Mouse (Mus musculus): ENCODE data around the gene Ipp.

Gene Ipp

DNA sequence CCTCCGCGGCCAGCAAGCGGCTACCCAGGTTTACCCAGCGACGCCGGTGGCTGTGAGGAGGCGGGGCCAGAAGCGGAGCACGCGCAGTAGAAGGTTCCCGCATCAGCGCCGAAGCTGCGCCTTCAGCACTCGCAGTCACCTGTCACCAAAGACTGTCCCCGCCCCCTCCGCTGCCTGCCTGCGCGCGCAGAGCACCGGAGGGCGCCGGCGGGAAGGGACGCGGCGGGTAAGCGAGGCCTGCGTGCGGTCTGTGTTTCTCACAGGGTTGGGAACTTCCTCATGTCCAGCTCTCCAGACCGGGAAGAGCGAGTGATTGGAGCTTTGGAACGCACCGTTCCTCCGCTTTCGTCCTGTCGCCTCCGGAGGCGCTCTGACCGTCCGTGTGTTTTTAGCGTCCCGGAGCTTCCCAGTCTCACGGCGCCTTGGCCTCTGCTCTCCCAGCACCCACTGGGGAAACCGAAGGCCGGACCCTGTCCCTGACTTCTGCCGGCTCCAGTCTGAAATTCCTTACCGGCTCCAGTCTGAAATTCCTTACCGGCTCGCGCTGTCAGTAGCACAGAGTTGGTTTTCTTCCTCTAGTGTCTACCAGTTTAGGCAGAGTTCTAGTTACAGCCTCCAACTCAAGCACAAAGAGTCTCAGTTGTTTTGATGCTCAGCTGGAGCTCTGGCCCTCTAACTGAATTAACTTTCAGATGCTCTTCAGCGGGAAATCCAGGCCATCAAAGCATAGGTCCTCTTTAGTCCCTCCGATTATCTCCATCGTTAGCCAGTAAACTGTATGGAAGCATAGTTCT lies at the start of gene Ipp:
Gene Ipp (plus strand): TSS at position 125 of the 794 bp plus-strand sequence.
- DNase-seq = peak; percentile 97

DNA sequence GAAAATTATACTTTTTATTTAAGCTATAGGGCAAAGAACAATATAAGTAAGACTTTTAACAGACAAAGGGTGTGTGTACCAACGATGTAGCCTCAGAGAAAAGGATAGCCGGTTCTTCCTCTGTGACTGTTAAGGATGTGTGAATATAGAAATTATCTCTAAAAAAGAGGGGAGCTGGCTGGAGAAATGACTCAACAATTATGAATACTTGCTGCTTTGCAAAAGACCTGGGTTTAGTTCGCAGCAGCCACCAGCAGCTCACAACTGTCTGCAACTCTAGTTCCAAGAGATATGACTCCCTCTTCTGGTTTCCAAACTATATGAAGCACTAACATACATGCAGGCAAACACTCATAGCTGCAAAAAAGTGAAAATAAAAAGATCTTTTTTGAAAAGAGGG lies 45.4 kb upstream of the Ipp start:
- no peak for DNase-seq

DNA sequence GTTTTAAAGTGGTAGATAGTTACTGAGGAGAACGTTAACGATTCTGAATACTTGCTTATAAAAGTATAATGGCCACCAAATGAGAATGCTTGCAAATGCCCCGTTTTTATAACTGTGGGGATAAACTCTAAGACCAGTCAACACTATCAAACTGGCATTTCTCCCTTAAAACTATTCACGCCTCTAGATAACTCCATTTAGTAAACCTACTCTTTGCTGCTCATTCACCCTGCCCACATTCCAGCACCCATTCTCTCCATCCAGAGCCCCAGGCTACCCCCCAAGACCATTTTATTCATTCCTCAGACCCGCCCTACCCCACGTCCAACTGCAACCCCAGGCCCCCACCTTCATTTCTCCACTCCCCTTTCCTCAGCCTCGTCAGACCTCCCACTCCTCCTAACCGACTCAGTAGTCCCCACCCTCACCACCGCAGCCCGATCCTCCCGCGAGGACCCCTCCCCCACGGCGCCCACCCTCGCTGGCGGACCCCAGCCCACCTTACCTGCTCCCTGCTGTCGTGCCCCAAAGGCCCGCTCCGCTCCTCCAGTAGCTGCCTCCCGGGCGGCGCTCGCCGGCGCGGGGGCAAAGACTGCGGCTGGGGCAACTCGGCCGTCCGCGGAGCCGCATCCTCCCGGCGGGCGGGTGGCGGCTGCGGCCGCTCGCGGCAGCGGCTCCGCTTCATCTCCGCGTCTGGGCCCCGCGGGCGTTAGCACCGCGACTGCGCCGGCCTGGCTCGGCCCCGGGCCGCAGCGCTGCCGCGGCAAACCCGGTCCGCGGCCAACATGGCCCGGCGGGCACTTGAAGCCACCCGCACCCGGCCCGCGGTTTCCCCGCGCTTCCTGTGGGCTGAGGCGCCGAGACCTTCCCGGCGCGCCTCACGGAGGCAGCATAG lies 43.9 kb upstream of the Ipp start:
- no peak for DNase-seq

DNA sequence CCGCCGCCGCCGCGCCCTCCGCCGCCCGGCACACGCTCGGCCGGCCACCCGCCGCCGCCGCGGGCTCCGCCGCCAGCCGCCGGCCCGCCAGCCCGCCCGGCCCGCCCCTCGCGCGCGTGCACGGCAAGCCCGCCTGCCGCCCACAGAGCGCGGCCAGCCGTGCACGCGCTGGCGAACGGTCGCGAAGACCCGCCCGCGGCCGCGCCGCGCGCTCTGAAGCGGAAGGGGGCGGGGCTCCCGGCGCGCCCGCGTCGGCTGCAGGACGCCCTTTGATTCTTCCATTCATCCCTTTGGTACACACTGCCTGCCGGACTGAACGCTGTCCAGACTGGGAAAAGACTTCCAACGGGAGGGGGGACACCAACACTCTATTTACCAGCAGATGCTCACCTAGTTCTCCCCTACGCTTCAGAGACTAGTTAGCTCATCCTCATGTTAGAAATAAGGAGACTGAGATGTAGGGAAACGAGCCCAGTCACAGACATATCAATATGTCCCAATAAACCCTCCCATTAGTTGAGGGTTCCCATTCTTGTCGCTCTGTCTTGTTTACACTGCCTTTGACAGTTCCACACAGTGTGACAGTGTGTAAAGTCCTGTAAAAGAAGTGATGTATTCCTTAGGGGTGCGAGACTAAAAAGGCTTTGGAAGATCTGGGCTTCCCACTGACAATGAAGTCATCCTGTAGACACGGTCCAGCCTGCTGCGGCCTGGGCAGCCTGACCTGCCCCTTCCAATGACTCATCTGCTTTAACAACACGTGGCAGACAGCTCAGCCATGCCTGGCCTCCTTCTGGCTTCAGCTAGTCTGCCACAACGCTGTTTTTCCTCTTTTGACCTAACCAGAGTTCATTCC lies 43.0 kb upstream of the Ipp start, which contains the start of gene Mast2:
Gene Mast2 (minus strand): TSS at position 58 of the 856 bp plus-strand sequence.
- DNase-seq = peak; percentile 94

DNA sequence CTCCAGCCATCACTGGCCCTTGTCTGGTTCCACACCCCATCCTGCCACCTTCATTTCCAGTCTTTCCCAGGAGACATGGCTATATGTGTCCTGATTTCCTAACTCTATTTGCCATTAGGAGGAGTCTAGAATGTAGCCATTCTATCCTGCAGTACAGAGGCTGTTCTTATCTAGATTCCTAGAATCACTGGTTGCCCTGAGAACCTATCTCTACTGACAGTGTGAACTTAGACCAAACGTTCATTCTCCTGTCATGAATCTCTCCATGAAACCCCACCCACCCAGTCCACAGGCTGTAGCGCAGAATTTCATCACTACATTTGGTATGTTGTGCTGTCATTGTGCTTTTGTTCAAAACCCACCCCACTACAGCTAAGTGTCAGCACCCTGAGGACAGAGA lies 26.0 kb upstream of the Ipp start:
- no peak for DNase-seq

DNA sequence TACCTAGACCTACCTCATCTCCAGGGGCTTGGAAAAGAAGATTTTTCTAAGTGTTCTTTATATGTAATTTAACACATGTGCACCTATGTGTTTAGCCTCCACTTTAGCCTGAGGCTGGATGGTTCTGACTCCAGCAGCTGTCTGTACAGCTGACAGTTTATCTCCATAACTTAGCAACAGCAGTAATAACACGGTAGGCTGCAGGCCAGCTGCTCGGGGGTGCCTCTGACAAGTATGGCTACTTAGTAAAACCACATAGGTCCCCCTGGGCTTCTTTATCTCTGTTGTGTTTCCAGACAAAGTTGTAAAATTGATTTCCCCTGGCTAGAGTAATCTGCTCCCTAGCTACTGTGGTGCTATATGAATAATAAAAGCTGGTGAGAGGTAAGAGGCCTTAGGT lies 23.9 kb upstream of the Ipp start:
- no peak for DNase-seq

DNA sequence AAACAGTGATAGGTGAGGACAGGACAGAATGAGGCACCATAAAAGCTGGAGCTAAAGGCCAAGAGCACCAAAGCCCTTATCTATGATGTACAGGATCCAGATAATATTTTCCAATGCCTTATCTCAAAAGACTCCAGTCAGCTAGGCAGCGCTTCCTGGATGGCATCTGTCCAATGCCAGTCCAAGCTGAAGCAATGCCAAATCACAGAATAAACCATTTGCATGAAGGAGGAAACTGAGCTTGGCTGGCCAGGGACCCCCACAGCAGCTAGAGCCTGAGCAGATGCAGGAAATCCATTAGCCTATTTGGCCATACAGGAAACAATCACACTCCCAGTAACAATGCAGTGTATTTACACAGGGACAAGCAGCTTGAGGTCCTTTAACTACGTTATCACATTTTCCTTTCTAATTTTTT lies 16.2 kb upstream of the Ipp start:
- peak; percentile 66 for DNase-seq

DNA sequence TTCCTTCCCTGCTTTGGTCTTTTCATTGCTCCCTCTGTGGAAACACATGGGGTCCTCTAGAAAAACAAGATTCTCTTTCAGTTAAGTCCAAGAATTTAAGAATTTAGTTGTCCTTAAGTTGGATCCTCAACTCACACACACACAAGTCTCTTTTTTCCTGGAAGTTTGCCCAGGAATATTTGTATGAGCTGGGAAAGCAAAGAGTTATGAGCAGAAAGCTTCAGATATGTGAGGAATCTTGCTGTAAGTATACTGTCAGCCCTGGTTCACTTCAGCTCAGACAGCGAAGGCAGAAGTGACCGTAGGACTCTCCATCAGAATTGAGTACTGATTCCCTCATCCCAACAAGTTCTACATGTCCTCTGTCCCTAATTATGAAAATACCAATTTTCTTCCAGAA lies 15.5 kb upstream of the Ipp start:
- DNase-seq = no peak

DNA sequence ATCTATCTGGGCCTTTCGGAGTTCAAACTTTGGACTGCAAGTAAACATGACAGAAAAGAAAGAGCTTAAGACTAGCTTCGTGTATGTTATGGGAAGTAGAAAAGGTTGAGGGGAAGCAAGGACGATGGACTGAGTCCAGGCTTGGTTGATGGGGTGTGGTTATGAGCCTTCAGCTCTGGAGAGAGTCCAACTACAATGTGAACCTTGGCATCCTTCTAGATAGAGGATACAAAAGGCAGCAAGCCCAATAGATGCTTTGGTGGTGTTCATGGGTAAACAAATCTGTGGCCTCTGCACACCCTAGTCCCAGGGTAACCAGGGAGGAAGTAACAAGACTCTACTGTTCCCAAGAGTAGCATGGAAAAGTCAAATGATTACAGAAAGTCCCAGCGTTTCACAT lies 14.9 kb upstream of the Ipp start:
- DNase-seq = peak; percentile 33

DNA sequence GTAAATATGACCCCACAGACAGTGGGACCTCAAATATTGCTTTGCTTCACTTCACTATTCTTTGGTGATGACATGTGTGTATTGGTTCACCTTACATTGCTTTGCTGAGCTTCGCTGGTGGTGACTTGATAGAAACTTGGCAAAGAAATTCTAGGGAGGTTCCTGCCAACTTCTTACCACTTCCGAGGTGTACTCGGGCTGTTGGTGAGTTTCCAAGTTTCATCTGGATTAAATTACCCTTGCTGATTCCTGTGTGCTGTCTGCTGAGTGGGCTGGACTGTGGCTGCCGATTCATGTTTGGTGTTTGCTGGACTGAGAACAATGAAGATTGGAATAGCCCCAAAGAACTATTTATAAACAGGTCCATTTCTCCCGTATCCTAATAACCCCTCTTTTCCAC lies 13.7 kb upstream of the Ipp start:
- DNase-seq = no peak

DNA sequence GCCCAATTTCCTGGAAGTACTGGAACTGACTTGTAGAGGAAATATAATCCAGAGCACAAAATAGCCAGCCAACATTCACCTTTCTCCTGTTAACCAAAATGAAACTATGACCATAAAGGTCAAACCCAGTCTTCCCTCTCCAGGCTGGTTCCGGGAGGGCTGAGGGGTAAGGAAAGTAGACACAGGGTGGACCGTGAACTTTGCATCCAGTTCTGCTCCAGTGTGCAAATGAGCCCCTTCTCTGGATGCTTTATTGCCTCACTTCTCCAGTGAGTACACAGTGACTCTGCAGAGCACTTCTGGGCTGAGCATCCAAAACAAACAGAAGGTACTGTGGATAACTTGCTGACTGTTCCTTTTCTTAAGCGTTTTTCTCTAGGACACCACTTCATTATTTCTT lies 7.4 kb upstream of the Ipp start:
- peak; percentile 32 for DNase-seq

DNA sequence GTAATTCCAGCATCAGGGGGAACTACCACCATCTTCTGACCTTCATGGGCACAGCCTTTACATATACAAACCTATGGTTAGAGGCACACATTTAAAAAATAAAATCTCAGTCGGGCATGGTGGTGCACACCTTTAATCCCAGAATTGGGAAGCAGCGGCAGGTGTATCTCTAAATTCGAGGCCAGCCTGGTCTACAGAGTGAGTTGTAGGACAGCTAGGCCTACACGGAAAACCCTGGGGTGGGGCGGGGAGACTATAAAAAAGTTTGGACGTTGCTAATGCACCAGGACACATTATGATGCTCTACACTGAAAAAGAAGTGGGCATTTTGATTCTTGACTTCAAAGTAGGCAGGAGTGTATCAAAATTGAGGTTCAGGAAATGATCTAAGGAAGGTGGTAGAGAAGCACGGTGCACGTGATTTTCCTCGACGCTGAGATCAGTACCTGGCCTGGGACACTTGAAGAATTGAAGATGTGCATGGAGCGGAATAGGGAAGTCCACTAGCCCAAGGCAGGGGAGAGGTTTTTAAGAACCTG lies 394 bp upstream of the Ipp start:
- DNase-seq = no peak

DNA sequence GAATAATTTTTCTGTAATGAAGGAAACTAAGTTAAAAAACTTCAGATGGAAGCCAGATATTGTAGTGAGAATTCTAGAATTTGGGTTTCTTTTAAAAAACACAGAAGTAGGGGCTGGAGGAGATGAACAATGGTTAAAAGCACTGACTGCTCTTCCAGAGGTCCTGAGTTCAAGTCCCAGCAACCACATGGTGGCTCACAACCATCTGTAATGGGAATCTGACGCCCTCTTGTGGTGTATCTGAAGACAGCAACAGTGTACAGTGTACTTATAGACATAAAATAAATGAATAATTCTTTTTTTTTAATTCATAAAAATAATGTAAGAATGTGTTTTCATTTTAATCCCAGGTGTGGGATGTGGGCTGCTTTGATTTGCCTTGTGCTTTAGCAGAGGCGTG lies 23.8 kb downstream of the Ipp start:
- DNase-seq = no peak

DNA sequence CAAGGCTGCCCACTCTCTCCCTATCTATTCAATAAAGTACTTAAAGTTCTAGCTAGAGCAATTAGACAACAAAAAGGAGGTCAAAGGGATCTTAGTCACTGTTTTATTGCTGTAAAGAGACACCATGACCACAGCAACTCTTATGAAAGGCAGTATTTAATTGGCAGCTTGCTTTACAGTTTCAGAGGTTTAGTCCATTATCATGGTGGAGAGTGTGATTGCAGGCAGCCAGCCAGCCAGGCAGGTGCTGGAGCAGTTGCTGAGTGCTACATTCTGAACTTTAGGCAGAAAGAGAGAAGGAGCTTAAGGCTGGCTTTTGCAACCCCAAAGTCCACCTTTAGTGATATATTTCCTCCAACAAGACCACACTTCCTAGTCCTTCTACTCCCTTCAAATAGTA lies 29.0 kb downstream of the Ipp start:
- no peak for DNase-seq

DNA sequence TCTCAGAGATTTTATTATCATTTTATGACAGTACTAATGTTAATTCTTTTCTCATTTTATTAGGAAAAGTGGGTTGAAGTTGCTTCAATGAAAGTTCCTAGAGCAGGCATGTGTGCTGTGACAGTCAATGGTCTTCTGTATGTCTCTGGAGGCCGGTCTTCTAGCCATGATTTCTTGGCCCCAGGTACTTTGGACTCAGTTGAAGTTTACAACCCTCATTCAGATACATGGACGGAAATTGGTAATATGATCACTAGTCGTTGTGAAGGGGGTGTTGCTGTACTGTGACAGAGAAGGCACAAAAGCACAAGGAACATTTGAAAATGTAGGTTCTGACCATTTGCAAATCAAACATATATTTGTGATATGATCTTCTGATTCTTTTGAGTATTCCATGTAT lies 30.4 kb downstream of the Ipp start:
- no peak for DNase-seq

DNA sequence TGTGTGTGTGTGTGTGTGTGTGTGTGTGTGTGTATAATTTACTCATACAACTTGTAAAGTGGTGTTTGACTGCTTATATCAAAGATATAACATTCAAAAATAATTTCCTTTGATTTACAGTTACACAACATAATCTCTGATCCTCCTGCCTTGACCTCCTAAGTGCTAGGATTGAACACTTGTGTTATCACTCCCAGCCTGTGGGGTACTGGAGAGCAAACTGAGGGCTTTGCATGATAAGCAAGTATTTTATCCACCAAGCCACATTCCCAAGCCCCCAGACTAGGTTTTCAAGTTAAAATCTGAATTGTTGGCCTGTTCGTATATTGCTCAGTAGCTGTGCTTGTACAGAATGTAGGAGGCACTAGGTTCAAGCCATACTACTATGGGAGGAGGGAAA lies 43.1 kb downstream of the Ipp start:
- no peak for DNase-seq

DNA sequence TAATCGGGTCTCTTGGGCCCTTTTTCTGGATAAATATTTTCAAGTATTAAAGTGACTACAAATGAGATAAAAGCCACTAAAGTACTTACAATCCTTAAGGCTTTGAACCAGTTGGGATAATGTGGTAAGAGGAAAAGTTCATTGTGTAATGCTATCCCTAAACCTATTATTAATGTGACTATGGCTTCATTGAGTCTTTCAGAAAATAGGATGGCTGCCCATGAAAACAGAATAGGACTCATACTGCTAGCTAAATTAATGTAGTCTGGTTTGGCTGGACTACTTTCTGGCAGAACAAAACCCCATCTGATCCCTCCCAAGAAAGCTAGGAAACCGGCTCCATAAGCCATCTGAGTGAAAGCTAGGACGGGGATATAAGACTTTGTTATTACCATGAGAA lies 45.7 kb downstream of the Ipp start:
- no peak for DNase-seq

DNA sequence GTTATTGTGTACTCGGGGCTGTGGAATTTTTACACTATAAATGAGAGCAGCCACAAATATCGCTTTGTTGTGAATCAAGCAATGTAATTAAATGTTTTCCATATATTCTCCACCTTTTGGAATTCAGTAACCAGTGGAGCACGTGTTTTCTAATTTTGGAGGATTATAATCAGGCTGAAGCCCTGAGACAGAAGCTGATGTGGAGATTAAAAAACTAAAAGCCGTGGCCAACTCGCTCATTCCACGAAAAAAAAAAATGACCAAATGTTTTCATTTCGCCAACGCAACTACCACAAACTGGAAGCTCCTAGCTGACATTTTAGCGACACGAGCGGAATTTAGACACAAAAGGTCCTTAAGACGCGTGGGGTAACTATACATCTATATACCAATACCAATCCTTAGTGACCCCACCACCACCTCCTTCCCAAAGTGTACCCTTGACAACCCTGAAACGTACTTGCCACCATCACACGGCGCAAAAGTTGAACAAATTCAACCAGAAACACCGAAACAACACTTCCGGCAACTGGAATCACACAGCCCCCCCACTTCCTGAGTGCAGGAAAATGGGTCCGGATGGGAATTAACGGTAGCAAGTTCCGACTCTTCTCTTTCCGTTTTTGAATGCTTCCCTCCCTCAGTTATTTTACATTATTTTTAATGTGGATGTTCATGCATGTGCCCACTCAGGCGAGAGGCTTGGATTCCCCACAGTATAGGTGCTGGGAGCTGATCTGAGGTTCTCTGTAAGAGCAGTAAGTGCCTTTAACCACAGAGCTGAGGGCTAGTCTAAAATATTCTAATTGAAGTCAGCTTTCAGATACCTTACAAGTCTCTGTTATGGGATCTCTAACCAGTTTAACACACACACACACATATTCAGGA lies 48.3 kb downstream of the Ipp start, which contains the start of gene Tmem69:
Gene Tmem69 (minus strand): TSS at position 524 of the 888 bp plus-strand sequence.
- peak; percentile 84 for DNase-seq

DNA sequence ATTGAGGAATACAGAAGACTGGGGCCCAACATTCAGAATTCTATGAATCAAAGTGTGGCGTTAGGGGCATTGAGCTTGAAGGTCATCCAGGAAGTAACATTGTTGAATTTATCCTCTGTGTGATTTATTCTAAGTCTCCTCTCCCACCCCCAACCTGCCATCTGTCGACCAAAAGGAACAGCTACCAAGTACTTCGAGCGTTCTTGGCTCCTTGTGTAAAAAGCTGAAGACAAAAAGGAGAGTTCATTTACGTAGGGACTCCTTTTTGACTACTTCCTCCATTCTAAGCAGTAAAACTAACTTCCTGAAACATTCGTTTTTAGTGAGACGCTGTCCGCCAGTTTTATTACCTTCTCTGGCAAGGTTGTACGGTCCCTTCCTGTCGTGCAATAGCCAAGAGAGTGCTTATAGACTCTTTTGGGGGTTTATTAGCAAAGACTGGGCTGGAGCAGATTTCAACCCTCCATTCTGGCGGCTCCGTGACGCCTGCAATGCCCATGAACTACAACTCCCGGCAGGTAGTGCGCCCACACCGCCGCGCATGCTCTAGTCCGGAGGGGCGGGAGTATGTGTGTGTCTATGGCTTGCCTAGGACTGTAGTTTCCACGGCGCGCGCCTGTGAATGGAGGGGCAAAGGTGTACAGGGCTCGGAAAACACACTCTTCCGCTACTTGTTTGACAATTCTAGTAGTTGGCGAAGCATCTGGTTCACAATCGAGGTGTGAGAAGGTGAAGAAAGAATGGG lies 49.4 kb downstream of the Ipp start:
- DNase-seq = peak; percentile 95

DNA sequence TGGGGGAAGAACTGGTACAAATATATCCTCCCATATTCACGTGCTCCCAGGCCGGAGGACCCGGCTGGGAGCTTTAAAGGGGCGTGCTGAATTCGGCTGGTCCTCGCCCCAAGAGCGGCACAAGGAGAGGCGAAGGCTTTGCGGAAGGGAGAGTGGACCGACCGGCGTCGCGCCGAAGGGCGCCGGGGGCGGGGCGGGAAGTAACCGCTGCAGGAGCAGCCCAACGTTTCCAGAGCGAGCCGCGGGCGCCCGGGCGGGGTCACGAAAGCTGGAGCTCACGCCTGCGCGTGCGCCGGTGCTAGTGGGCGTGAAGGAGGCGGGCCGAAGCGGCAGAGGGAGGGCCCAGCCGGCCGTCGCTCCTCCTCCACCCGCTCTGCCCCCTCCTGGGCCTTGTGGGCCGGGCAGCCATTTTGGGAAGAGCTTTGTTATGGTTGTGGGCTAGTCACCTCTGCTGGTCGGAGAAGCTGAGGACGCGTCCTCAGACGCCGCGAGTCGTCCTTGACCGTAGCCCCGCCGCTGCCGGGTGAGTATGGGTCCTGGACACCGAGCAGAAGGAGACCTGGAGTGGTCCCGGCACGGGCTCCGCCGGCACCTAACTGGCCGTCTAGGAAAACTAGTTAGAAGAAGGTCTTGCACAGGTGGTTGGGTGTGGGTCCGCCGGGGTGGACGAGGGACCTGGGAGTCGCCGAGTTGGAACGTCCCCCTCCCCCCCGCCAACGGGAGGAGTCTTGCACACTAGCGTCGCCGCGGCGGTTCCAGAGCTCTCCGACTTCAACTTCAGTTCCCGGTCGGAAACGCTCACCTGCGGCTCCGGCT lies 50.2 kb downstream of the Ipp start, which contains the start of gene Gpbp1l1:
Gene Gpbp1l1 (plus strand): TSS at position 353 of the 816 bp plus-strand sequence.
- peak; percentile 99 for DNase-seq
